Mouse (Mus musculus): ENCODE results near the gene Gm3376.
"Not testable (repeated sequence)": the region's sequence is repeated elsewhere in the genome, so short reads cannot be mapped to it uniquely, and the experiment has no call there.

The Gm3376 gene

GRCm38 (mm10) chrY:3771373-3771772 is at the start of gene Gm3376:
Gm3376 (plus strand) TSS chrY:3771673.
- in situ Hi-C loops (cut with MseI, MboI): not testable (repeated sequence)

All from mouse trophoblast stem cell (cell line).